Mouse (Mus musculus) lung, postnatal 0 days (tissue): ENCODE results near the gene Sucla2.

Experiments used
- CTCF ChIP-seq: IDR thresholded peaks from 2 replicates; pipeline ENCODE4 v1.5.1; 2016; ENCODE audit warnings: antibody characterized with exemption, mild to moderate bottlenecking
- EP300 ChIP-seq: IDR thresholded peaks from 2 replicates; pipeline ENCODE4 v1.6.1; 2016; ENCODE audit warnings: antibody characterized with exemption, mild to moderate bottlenecking, control low read depth

DNA sequence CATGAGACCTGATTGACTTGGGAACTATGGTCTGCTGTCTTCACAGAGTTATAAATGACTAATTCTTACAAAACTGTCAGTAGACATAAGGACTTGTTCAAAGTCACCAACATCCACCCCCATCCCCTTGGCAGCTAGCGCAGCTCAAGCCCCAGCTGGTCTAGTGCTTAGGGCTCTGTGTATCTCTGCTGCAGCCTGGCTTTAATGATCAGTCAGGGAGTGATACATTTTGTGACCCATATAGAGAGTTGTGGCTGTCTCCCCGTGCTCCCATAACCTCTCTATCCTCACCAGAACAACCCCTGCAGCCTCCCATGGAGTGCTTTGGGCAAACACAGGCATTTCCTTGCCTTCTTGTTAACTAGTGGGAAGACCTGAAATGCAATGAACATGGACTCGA is 95.8 kb downstream of the Sucla2 start:
- TF ChIP-seq CTCF (no peak), EP300 (no peak)
